Mouse (Mus musculus) ES-E14 (cell line): Measurements from ENCODE around the gene Lingo1. TPM values are rescaled to one million over a fixed set of nuclear protein-coding genes. Genes with fewer than 3 reads are reported as not detected.

Source experiments
- DNase-seq: peaks from one replicate; pipeline ENCODE4 v3.0.0-alpha.2; 2013; ENCODE audit warnings: low read depth, low spot score
- H3K27ac ChIP-seq: 2 replicates; pipeline ENCODE4 v1.5.1; 2012; ENCODE audit warnings: low read depth, mild to moderate bottlenecking, low read length, moderate library complexity, mixed read lengths; ENCODE audit not compliant: poor library complexity, insufficient read depth, severe bottlenecking
- H3K36me3 ChIP-seq: 2 replicates; pipeline ENCODE4 v1.6.1; 2012; ENCODE audit warnings: mild to moderate bottlenecking, low read length, moderate library complexity, mixed read lengths; ENCODE audit not compliant: control insufficient read depth, poor library complexity, insufficient read depth, severe bottlenecking
- H3K4me1 ChIP-seq, 2 experiments: fragments of 150-350 bp in 1 of 2; sonication (generic) in 1 of 2; 2 replicates each; pipeline ENCODE4 v1.6.1; 2012; ENCODE audit warnings: low read length in 2 of 2, mild to moderate bottlenecking in 1 of 2, mixed read lengths in 1 of 2; ENCODE audit not compliant: control insufficient read depth in 2 of 2, insufficient read depth in 2 of 2, poor library complexity in 1 of 2
- H3K4me3 ChIP-seq, 2 experiments: fragments of 150-350 bp in 1 of 2; sonication (generic) in 1 of 2; 2 replicates each; pipeline ENCODE4 v1.5.1; 2012; ENCODE audit warnings: low read length in 2 of 2, low read depth in 1 of 2, mild to moderate bottlenecking in 1 of 2, mixed read lengths in 1 of 2; ENCODE audit not compliant: insufficient read depth in 1 of 2, poor library complexity in 1 of 2, severe bottlenecking in 1 of 2
- H3K9ac ChIP-seq: 2 replicates; pipeline ENCODE4 v1.6.1; 2012; ENCODE audit warnings: low read depth, mild to moderate bottlenecking, low read length, mixed read lengths; ENCODE audit not compliant: poor library complexity, insufficient read depth, severe bottlenecking
- H3K9me3 ChIP-seq: fragments of 150-350 bp; sonication (generic); 2 replicates; pipeline ENCODE4 v1.6.1; 2012; ENCODE audit warnings: low read depth, mild to moderate bottlenecking, low read length; ENCODE audit not compliant: control insufficient read depth, insufficient read depth
- CHD2 ChIP-seq: IDR thresholded peaks from 2 replicates; pipeline ENCODE4 v1.6.1; 2014; ENCODE audit warnings: mild to moderate bottlenecking, low read depth, low read length, inconsistent platforms
- HCFC1 ChIP-seq: IDR thresholded peaks from 2 replicates; pipeline ENCODE4 v1.6.1; 2012; ENCODE audit warnings: low read length, inconsistent platforms, borderline replicate concordance; ENCODE audit not compliant: insufficient read depth
- MAFK ChIP-seq: IDR thresholded peaks from 2 replicates; pipeline ENCODE4 v1.6.1; 2014; ENCODE audit warnings: mild to moderate bottlenecking, low read depth, low read length, inconsistent platforms; ENCODE audit not compliant: insufficient read depth
- ZC3H11A ChIP-seq: IDR thresholded peaks from 2 replicates; pipeline ENCODE4 v1.6.1; 2012; ENCODE audit warnings: low read depth, mild to moderate bottlenecking, inconsistent platforms, low read length, borderline replicate concordance
- ZNF384 ChIP-seq: IDR thresholded peaks from 2 replicates; pipeline ENCODE4 v1.6.1; 2012; ENCODE audit warnings: low read depth, low read length, inconsistent platforms
- in situ Hi-C, 2 experiments: fragments of 600-800 bp; cut with MboI; formaldehyde crosslinking; loops; one replicate each; pipeline ENCODE4 v1.15.1; 2025; ENCODE audit warnings: low sequenced_read_pairs in 2 of 2, inconsistent platforms in 1 of 2; ENCODE audit not compliant: unreplicated experiment in 2 of 2
- total RNA-seq: library from RNA; depleted of rRNA; stranded (reverse); fragments of 300-350 nt; gene quantifications from 2 replicates; pipeline ENCODE4 v1.2.3, GENCODE M21; 2012

Lingo1 gene
- total RNA-seq, 1 experiment: 1.3 TPM

- no peak for DNase-seq
- TF ChIP-seq ZNF384 (no peak), CHD2 (no peak), MAFK (no peak), ZC3H11A (no peak), HCFC1 (no peak)
- no peak overlapping the region for H3K27ac ChIP-seq
- H3K9ac ChIP-seq: no peak overlapping the region
- in situ Hi-C loops: no loop called here
- no peaks in the 10 kb centered on the region for H3K9me3 ChIP-seq
- H3K4me3 ChIP-seq: no peak overlapping the region
- H3K4me1 ChIP-seq: no peaks in the 10 kb centered on the region
- no peaks in the 10 kb centered on the region for H3K36me3 ChIP-seq
These were observed 113.4 kb downstream of the Lingo1 start for GRCm38 (mm10) chr9:56682826-56683225.

- DNase-seq: no peak
- in situ Hi-C loops: no loop called here
- no peaks in the 10 kb centered on the region for H3K9me3 ChIP-seq
- H3K4me3 ChIP-seq: no peak overlapping the region
- no peak overlapping the region for H3K9ac ChIP-seq
- TF ChIP-seq ZNF384: no peak
- H3K36me3 ChIP-seq: no peaks in the 10 kb centered on the region
- no peak overlapping the region for H3K27ac ChIP-seq
- H3K4me1 ChIP-seq: no peaks in the 10 kb centered on the region
These were observed 114.3 kb downstream of the Lingo1 start for GRCm38 (mm10) chr9:56681950-56682349.

GRCm38 (mm10) chr9:56678929-56679681, 117.2 kb downstream of the Lingo1 start:
- no peak overlapping the region for H3K4me3 ChIP-seq
- H3K36me3 ChIP-seq: no peaks in the 10 kb centered on the region
- no peak for DNase-seq
- H3K4me1 ChIP-seq: no peaks in the 10 kb centered on the region; a peak in 1 of 4 replicates
- H3K27ac ChIP-seq: no peak overlapping the region
- no peak overlapping the region for H3K9ac ChIP-seq
- H3K9me3 ChIP-seq: no peaks in the 10 kb centered on the region
- no peak for TF ChIP-seq MAFK
- TF ChIP-seq CHD2: no peak
- no peak for TF ChIP-seq ZC3H11A
- TF ChIP-seq ZNF384: no peak
- TF ChIP-seq HCFC1: no peak
- in situ Hi-C loops: no loop called here

DNA sequence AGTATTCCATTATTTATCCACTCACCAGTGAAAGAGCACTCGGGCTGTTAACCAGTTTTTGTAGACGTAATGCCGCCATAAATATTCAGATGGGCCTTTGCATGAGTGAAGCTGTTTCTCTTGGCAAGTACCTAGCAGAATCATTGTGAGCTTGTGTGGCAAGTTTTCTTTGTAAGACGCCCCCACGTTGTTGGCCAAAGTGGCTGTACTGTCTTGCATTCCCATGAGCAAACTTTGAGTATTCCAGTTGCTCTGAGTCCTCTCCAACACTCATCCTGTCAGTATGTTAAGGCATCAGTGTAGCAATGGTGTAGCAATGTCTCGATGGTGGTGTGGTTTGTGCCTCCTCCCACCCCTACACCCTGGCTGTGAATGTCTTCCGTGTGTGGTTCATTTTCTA, 120.6 kb downstream of the Lingo1 start:
- Histone ChIP-seq H3K4me3 (no peak overlapping the region), H3K4me1 (no peaks in the 10 kb centered on the region; a peak in 1 of 4 replicates), H3K9ac (no peak overlapping the region), H3K27ac (no peak overlapping the region), H3K36me3 (no peaks in the 10 kb centered on the region), H3K9me3 (no peaks in the 10 kb centered on the region)
- no peak for TF ChIP-seq HCFC1
- no peak for TF ChIP-seq MAFK
- TF ChIP-seq ZNF384: no peak
- TF ChIP-seq CHD2: no peak
- no peak for TF ChIP-seq ZC3H11A
- no peak for DNase-seq
- in situ Hi-C loops: no loop called here

DNA sequence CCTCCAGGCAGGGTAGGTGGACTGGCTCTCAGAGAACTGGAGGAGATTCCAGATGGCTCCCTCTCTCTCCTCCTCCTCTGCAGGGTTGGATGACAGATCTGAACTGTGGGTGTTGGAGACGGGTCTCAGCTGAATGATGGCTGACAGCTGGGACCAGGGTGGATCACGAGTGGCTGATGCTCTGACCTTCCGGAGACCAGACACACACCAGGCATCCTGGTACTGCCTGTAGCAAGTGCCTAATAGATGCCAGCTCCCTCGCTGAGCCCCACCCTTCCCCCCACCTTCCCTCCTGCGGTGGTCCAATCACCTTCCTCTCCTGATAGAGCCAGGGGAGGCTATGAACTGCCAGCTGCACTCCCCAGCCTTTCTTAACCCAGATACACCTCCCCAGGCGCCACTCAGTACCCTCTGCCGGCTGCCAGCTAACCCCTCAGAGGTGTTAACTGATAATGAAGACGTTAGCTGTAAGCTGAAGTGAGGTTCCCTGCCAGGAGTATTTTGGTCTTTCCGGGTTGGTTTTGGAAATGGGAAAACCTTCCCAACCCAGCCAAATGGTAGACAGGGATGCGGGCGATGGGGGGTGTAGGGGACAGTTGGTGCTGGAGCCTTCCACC, 126.6 kb downstream of the Lingo1 start:
- no peak overlapping the region for H3K9ac ChIP-seq
- in situ Hi-C loops: no loop called here
- H3K36me3 ChIP-seq: no peaks in the 10 kb centered on the region
- H3K27ac ChIP-seq: no peak overlapping the region
- no peaks in the 10 kb centered on the region for H3K9me3 ChIP-seq
- TF ChIP-seq CHD2 (no peak), MAFK (no peak), ZC3H11A (no peak), HCFC1 (no peak), ZNF384 (no peak)
- H3K4me1 ChIP-seq: no peaks in the 10 kb centered on the region
- H3K4me3 ChIP-seq: no peak overlapping the region
- DNase-seq: no peak
